Mouse (Mus musculus): ENCODE measurements around the gene Saysd1.

Gene Saysd1

DNA sequence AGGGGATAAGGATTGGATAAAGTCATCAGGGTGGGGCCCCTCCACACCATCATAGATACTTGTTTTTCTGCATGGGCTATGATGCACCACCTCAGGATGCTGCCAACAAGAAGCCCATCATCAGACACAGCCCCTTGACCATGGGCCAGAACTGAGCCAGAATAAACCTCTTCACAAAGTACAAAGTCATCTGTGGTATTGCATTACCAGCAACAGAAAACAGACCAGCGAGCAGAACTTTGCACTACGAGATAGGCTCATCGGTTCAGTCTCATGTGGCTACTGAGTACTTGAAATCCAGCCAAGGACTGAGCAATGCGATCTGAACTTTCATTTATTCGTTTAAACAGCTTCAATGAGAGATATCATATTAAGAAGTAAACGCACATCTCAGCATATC, 24.4 kb upstream of the Saysd1 start:
- DNase-seq: no peak

DNA sequence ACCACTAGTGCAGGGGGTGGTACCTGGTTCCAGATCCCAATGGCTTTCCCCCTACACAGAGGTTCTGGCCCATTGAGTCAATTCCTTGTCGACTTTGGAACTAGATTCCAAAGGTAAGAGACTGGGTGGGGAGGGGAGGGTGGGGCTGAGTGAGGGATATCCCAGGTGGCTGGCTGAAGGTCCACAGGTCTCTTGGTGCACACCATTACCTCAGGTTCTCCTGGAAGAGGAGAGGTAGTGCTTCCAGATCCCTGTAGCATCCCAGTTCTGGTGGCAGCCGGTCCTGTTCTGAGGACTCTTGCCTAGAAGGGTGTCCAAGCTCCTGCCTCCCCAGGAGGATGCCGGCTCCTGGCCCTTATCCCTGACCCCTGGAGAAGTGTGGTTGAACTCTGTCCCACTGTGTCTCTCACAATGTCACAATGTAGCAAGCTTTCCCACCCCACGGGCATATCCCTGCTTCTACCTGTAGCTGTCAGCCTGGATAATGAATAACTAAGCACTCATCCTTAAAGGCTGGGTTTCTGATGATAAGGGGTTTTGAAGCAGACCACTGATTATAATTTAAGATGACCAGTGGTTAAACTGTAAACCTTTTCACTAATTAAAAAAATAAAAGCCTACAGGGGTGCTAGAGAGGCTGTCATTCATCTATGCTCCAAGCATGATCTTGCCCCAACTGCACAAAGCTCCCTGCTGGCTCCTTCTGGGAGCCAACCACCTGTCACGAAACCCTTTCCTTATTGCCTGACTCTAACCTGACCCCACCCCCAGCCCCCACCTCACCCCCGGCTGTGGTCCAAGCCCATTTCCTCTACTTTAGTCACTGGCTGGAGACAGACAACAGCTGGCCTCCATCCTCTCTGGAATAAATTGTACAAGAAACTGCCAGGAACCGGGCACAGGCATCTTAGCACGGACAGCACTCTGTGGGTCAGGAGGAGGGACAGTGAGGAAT, 20.7 kb upstream of the Saysd1 start:
- DNase-seq: no peak

DNA sequence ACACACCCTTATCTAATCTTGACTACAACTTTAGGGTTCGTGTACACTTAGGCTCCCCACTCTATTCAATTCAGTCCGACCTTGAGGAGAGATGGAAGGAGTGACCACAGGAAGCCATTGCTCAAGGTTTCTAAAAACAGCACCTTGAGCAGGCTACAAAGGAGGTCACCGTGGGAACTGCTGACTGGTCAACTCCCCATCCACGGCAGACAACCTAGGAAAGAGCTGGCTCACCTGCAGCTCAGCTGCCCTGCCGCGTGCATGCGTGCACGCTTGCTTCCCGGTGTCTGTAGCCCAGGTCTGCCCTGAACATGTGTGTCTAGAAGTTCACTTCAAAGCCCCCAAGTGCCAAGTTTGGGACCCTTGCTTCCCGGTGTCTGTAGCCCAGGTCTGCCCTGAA, 19.3 kb upstream of the Saysd1 start:
- DNase-seq: no peak

DNA sequence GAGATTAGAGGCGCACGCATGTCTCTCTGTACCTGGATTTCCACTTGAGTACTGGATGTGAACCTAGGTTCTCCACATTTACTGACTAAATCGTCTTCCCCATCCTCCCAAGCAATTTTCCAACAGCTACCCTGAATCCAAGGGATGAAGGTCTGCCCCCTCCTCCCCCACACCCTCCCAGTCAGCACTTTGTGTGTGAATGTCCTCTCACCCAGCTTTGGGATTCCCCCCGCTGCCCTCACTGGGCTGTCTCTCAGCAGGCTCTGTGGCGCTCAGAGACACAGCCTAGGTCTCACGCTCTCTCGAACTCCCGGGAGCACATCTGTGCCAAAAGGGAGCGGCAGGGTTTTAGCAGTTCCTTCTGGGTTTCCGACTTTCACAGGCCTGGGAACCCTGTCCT, 17.4 kb upstream of the Saysd1 start:
- no peak for DNase-seq

DNA sequence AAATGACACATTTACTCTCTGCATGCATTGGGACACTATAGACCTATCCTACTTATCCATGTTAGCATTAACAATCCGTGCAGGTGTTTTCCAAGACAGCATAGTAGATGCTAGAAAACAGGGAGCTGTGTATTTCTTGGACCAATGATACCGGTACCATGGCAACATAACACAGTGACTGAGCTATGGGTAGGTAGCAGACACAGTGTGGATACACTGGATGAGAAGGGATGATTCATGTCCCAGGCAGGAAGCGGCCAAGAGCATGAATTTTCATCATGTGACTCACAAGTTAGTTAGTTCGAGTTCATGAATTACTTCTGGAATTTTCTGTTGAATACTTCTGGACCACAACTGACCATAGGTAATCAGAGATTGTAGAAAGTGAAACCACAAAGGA, 16.6 kb upstream of the Saysd1 start:
- DNase-seq: no peak

DNA sequence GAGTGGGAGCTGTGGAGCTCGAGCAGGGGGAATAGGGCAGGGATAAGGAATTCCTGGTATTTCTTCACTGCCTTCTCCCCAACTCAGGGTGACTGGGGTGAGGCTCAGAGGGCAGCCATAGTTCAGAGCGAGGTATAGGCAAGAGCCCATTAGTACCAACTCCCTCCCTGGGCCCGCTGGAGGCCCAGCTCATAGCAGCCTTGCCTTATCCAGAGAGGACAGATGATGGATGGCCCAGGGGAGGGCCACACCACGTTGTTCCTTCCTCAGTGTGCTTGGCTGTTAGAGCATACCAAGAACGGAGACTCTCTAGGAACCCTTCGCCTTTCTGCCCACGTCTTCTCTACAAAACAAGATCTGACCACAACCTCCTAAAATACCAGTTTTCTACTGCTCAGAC, 15.9 kb upstream of the Saysd1 start:
- DNase-seq: no peak

DNA sequence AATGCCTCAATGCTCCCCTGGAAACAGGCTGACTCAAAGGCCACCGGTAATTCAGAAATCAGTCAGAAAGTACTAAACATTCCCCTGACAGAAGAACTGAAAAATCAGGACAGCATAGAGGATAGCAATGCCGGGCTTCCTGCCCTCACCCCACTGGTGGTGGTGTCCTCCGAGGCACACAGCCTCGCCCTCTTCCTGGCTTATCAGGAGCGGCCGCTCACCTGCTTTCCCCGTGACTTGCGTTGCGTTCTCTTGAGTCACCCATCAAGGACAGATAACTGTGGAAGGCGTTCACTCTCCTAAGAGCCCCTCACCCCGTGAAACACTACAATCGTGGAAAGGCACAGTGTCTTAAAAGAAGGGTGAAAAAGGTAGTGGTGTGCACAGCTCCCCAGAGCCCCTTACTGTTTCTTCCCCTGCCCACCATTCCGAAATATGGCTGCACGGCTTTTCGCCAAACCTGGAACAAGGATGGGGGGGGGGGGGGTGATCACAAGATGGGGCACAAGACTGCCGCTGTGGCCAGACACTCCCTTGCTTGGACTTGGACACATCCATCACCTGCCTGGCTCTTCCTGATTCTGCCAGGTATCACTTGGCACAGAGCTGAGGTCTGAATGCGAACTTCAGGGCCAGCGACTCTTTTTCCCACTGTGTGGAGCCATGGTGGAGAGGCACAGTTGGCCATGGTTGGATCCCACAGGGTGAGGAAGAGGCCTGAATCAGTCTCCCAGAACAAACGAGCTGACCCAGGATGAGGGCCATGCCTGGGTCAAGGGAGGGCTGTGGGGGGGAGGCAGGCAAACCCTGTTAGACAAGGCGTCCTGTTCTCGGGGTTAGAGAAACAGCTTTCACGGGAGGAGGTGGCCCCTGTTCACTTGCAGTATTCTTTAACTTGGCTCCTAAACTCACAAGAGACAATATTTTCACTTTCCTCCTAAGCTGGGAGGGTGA, 11.1 kb upstream of the Saysd1 start:
- DNase-seq: no peak

DNA sequence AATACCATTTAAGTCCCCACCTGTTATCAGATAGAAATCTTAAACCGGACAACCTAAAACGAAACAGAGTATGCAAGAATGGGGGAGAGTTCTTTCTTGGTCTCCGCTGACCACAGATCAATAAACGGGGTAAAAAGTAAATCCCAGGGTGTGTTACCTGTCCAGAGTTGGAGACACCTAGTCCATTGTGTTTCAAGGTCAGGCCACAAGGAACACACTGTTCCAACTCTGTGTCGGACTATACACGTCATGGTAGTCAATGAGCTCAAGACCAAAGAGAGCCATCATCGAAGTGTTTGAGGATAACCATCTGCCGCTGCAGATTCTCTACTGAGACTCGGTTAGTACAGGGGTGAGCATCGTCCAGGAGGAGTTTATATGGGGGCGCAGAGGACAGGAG, 10.2 kb upstream of the Saysd1 start:
- DNase-seq: no peak

DNA sequence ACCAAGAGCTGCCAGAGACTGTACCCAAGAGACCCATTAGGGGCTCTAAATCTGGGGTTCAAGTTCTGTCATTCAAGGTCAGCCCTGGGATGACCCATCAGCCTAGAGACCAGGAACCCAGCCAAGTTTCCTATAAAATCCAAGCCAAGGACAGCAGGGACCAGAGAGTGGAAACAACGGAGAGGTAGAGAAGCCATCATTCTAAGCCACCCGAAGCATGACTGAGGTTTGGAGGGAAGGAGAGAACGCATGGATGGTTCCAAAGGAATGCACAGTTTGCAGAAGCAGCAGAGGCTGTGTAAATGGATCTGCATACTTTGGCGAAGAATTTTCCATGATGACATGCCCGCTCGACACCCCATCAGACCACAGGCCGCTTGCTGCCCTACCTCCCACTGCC, 9.5 kb upstream of the Saysd1 start:
- no peak for DNase-seq

DNA sequence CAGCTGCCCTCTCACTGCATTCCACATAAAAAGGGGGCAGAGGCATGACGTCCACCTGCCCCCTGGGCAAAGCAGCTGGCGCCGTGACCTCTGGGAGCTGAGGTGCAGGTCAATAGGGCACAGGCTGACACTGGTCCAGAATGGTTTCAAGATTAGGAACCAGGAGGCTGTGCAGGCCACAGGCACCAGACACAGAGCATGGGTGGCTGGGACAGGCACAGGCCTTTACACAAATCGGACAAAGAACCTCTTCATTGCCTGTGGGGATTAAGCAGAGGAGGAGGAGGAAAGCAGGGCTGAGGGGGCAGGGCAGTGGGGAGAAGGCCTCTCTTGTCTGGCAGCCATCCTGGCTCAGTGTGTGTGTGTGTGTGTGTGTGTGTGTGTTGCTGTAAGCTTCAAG, 5.8 kb upstream of the Saysd1 start:
- DNase-seq: no peak

DNA sequence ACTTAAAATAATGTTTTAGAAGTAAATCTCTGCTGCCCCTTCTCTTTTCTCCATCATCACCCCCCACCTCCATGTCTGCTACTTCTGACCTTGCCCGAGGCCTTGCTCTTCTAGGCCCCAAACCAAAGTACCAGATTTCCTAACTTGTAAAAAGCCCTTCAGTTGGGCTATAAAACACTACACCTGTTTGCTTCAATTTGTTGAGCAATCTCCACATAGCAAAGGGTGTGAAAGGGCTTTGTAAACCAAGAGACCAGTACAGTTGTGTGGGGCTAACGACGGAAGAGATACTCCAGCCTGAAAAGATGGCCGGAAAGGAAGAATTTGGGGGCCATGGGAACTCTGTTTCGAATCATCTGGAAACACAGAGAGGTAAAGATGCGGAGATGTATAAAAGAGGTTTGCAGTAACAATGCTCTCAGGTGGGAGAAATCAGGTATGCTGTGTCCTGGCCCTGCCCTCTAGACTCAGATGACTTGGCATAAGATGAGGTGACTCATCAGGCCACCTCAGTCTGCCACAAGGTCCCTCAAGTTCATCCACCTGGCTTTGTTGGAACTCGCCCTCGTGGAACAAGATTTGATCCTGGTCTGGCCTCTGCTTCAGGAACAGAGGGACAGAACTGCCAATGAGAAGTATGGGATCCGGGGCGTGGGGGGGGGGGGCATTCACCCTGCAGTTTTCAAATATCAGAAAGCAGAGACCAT, 3.2 kb downstream of the Saysd1 start:
- no peak for DNase-seq

DNA sequence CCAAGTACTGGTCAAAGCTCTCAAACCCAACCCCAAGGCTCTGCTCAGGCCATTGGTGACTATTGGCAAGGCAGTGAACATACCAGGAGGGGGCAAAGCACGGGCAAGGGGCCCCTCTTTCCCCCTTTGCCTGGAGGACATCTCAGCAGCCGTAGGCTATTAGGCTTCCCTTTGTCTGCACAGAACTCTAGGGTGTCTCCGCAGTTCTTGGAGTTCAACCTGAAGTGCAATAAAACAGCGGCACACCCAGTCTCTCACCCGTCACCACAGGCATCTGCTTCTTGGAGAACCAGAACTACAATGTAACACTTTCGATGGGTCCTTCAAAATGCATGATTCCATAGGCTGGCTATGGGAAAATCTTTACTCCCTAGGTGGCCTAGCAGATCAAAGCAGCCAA, 10.2 kb downstream of the Saysd1 start:
- DNase-seq: no peak

DNA sequence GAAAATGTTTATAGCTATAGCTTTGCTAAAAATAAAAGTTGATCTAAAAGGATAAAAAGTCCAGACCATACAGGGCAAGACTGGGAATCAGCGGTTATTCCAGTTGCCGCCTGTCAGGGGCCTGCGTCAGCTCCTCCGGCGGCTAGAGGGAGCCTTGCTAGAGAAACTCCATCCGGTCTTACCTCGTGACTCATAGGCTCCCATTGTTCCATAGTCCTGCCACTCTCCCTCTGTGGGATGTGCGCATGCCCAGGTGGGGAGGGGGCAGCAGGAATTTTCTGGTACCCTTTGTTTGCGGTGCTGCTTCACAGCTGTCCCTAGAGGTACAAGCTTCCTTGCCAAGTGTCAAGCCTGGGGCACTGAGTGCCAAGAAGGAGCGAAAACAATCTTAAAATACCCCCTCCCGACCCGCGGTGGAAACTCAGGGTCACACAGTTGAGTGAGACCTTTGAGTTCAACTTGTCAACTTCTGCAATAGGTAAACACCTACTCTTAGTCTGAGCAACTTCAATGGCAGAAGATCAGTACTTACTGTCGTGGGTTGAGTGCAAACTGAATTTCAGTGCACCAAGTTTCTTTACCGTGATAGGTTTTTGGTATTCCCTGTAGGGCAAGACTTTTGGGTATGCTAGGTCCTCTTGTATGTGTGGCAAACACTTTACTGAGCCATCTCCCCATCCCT, 10.8 kb downstream of the Saysd1 start:
- DNase-seq: no peak

DNA sequence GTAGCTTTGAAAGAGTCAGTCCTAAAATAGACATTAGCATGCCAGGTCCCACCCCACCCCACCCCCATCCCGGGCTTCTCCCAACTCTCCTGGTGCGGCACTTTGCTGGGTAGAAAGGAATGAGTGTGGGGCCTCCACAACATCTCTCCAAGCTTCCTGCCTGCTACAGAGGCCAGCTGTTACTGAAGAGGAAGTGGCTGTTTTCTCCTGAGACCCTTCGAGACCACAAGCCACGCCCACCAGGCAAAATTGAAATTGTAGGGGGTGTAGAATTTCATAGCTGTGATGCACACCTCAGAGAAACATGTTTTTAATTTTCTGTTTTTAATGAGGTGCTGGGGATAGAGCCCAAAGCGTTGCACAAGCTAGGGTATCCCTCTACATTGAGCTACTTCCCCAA, 17.5 kb downstream of the Saysd1 start:
- DNase-seq: no peak

DNA sequence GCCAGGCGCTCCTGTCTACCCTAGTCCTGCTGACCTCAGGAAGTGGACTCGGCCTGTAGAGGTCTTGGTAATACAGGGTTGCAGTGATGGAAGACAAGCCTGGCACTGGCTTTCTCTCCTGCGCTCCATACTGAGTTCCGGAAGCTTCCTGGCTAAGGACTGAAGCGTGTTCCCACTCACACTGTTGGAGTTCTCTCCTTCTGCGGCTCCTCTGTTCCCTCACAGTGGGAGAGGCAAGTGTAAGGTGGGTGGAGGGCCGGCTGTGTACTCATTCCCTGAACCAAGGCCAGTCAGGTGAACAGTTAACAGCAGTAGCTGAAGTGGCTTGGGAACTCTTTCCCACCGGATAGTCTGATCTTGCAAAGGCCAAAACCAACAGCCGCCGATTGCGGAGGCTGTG, 18.3 kb downstream of the Saysd1 start:
- DNase-seq: no peak

DNA sequence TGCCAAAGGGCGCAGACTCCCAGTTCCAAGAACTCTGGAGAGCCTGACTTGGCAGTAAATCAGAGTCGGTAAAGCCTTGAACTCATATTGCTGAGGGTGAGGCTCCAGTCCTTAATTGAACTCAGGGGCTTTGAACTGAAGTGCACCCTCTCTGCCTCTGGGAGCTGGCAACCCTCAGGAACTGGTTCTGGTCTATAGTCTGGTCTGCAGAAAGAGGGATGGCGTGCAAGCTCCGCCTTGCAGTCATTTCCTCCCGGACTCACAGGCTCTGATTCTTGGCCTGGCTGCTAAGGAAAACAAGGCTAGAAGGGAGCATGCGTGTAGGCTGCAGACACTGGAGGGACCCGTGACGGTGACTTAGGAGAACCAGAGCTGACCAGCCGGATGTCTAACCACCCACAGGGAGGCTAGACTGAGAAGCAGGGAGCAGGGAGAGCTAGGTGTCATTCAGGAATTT, 22.2 kb downstream of the Saysd1 start:
- DNase-seq: no peak

DNA sequence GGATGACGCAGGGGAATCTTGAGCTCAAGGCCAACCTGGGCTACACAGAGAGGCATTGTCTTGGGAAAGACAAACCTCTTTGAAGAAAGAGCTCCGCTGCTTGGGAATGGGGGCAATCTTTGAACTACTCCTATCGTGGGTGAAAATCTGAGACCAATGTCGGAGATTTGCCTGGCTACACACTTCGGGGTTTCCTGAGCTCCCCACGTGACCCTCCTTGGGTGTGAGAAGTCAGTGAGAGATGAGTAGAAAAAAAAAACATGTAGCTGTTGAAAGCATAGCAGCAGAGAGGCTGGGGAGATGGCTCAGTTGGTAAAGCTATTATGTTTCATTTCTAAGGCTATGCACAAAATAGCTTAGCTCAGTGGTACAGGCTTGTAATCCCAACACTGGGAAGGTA, 23.4 kb downstream of the Saysd1 start:
- DNase-seq: no peak

DNA sequence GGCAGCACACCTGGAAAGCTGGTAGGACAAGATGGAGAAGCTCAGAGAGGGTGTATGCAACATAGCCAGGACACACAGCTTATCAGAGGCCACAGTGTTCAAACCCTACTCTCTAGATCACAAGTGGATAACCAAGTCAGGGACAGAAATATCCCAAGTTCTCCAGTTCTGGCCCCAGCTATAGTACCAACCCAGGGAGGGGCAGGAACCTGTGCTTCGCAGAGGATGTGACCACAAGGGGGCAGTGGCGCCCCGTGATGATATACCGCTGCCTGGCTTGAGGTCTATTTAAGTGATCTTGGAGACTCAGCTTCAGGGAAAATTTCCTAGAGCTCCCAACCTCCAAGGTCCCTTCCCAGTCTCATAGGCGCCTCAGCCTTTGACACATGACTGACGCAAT, 24.4 kb downstream of the Saysd1 start:
- DNase-seq: peak; percentile 56

DNA sequence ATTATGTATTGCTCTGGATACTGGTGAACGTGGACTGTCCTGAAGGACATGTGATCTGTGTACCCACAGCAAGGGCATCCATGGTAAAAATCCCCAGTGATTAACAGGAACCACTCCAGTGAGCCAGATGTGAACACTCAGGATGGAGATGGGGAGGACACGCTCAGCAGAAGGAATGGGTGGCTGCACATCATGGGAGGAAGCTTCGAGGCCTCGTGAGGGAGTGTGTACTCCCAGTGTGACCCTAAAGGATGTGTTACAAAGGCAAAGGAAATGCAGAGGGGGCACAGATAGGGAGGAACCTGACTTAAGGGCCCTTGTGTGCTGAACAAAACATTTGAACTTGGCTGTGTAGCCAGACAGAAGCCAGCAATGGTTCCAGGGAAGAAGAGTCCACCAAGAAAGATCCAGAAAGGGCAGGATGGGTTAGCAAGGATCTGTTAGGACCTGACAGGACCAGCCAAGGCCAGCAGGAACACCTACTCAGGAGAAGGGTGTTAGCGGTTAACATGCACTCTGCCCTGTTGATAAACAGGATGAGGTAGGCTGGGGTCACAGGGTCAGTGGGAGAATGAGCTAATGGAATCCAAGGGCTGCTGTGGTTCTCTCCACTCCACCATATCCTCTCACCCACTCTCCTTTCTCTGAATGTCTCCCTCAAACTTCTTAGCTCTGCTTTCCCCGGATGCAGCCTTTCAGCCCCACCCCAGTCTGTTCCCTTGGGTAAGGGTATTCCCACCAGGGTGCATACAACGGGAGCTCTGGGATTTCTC, 25.0 kb downstream of the Saysd1 start:
- no peak for DNase-seq

DNA sequence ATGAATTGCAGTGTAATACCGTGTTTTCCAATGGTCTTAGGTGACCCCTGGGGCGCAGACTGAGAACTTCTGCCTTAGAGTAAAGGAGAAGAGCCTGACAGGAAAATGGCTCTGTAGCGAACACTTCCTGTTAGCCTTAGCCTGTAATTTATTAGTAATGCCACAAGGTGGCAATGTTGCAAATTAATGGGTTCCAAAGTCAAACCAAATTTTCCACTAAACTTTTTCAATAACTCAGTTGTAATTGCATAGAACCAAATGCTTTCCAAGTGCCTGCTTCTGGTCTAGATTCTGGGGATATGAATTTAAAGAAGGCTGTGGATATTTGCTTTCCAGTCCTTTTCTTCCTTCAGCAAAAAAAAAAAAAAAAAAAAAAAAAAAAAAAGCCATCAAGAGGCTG, 26.1 kb downstream of the Saysd1 start:
- no peak for DNase-seq

DNA sequence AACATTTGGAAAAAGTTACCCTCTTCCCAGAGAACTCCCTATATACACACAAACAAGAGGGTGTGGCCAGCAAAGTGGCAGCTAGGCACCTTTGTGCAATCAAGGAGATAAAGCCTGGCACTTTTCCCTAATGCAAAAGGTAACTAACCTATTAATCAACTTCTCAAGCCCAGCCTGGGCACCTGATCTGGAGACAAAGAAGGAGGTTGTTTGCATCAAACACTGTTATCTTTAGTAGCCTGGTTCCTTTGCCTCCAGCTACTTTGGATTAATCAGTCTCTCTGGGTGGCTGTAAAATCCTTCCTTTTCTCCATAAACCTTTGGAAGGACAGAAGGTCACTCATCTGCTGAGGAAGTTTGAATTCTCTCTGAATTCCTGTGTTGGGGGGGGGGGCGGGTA, 27.4 kb downstream of the Saysd1 start:
- no peak for DNase-seq

DNA sequence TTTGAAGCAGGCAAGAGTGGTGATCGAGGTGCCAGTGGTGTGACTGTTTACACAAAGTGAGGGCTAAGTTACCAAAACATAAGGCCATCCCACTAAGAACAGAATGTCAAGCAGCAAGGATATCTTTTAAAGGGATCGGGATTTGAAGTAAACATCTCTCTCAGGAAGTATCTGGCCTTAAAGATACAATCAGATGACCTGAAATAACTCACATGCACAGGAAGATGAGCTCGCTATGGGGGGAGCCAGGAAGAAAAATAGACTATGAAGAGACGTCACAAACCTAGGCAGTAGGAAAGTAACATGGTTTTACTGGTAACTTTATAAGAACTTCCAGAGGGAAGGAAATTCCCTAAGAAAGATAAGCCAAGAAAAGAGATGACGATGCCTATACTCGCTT, 32.1 kb downstream of the Saysd1 start:
- no peak for DNase-seq

All from cerebellum, adult 8-10 months (tissue).